Mouse (Mus musculus) MEL (cell line): ENCODE measurements around the gene Atp1a2. TPM values are rescaled to one million over a fixed set of nuclear protein-coding genes. Genes with fewer than 3 reads are reported as not detected.

Experiments used
- DNase-seq: peaks from one replicate; pipeline ENCODE4 v3.0.0; 2011; ENCODE audit warnings: low read depth, low spot score
- H3K27ac ChIP-seq: 2 replicates; pipeline ENCODE4 v1.5.1; 2012; ENCODE audit warnings: low read depth, mild to moderate bottlenecking, control low read depth, low read length, moderate library complexity; ENCODE audit not compliant: control insufficient read depth
- H3K27me3 ChIP-seq, 2 experiments: fragments of 150-350 bp in 1 of 2; sonication (generic) in 1 of 2; 2 replicates each; pipeline ENCODE4 v1.6.1; 2012; ENCODE audit warnings: low read length in 2 of 2, mild to moderate bottlenecking in 2 of 2, improper control_type of control experiment in 1 of 2, moderate library complexity in 1 of 2; ENCODE audit not compliant: insufficient read depth in 2 of 2, control insufficient read depth in 1 of 2
- H3K36me3 ChIP-seq, 2 experiments: 2 replicates each; pipeline ENCODE4 v1.6.1; 2012 to 2014; ENCODE audit warnings: low read length in 2 of 2, improper control_type of control experiment in 1 of 2, inconsistent platforms in 1 of 2, mild to moderate bottlenecking in 1 of 2; ENCODE audit not compliant: insufficient read depth in 2 of 2, control insufficient read depth in 1 of 2
- H3K4me1 ChIP-seq, 2 experiments: fragments of 150-350 bp in 1 of 2; sonication (generic) in 1 of 2; 2 replicates each; pipeline ENCODE4 v1.6.1; 2012; ENCODE audit warnings: low read length in 2 of 2, improper control_type of control experiment in 1 of 2, mild to moderate bottlenecking in 1 of 2; ENCODE audit not compliant: insufficient read depth in 2 of 2, control insufficient read depth in 1 of 2
- H3K4me3 ChIP-seq, 2 experiments: fragments of 150-350 bp in 1 of 2; sonication (generic) in 1 of 2; 2 replicates each; pipeline ENCODE4 v1.5.1; 2012; ENCODE audit warnings: low read depth in 2 of 2, low read length in 2 of 2, mild to moderate bottlenecking in 2 of 2, moderate library complexity in 2 of 2, control low read depth in 1 of 2, improper control_type of control experiment in 1 of 2; ENCODE audit not compliant: control insufficient read depth in 1 of 2, insufficient read depth in 1 of 2
- H3K79me2 ChIP-seq: 2 replicates; pipeline ENCODE4 v1.6.1; 2012; ENCODE audit warnings: mild to moderate bottlenecking, low read length, moderate library complexity; ENCODE audit not compliant: control insufficient read depth, poor library complexity, insufficient read depth
- H3K9ac ChIP-seq: 2 replicates; pipeline ENCODE4 v1.6.1; 2012; ENCODE audit warnings: low read depth, mild to moderate bottlenecking, control low read depth, low read length, moderate library complexity; ENCODE audit not compliant: control insufficient read depth, poor library complexity, severe bottlenecking
- H3K9me3 ChIP-seq: fragments of 150-350 bp; sonication (generic); replicated peaks from 2 replicates; pipeline ENCODE4 v1.6.1; 2012; ENCODE audit warnings: mild to moderate bottlenecking, low read length, improper control_type of control experiment, moderate library complexity; ENCODE audit not compliant: insufficient read depth
- CHD1 ChIP-seq: IDR thresholded peaks from 2 replicates; pipeline ENCODE4 v1.6.1; 2012; ENCODE audit warnings: low read depth, mild to moderate bottlenecking, inconsistent platforms, low read length, improper control_type of control experiment
- CTCF ChIP-seq, 3 experiments: IDR thresholded peaks in 2 of 3; conservative IDR thresholded peaks in 1 of 3; 2 replicates each; pipeline ENCODE4 v1.5.1; 2011 to 2012; ENCODE audit warnings: low read length in 3 of 3, low read depth in 2 of 3, mild to moderate bottlenecking in 2 of 3, improper control_type of control experiment in 1 of 3, inconsistent platforms in 1 of 3, mixed read lengths in 1 of 3, moderate library complexity in 1 of 3; ENCODE audit not compliant: control insufficient read depth in 1 of 3, insufficient read depth in 1 of 3, poor library complexity in 1 of 3, severe bottlenecking in 1 of 3
- ELF1 ChIP-seq: IDR thresholded peaks from 2 replicates; pipeline ENCODE4 v1.6.1; 2014; ENCODE audit warnings: low read depth, mild to moderate bottlenecking, inconsistent platforms, low read length, improper control_type of control experiment, moderate library complexity
- ETS1 ChIP-seq: IDR thresholded peaks from 2 replicates; pipeline ENCODE4 v1.6.1; 2012; ENCODE audit warnings: low read depth, mild to moderate bottlenecking, inconsistent platforms, low read length, improper control_type of control experiment, moderate library complexity
- GATA1 ChIP-seq: IDR thresholded peaks from 2 replicates; pipeline ENCODE4 v1.6.1; 2011; ENCODE audit warnings: low read depth, low read length, improper control_type of control experiment
- HCFC1 ChIP-seq: IDR thresholded peaks from 2 replicates; pipeline ENCODE4 v1.6.1; 2012; ENCODE audit warnings: low read depth, mild to moderate bottlenecking, inconsistent platforms, low read length, improper control_type of control experiment, moderate library complexity
- JUND ChIP-seq: IDR thresholded peaks from 2 replicates; pipeline ENCODE4 v1.6.1; 2011; ENCODE audit warnings: low read depth, mild to moderate bottlenecking, improper control_type of control experiment, low read length
- KAT2A ChIP-seq: conservative IDR thresholded peaks from 2 replicates; pipeline ENCODE4 v1.6.1; 2012; ENCODE audit warnings: low read depth, low read length, improper control_type of control experiment, inconsistent platforms
- MAX ChIP-seq: IDR thresholded peaks from 2 replicates; pipeline ENCODE4 v1.6.1; 2011; ENCODE audit warnings: low read length, improper control_type of control experiment
- MXI1 ChIP-seq: IDR thresholded peaks from 2 replicates; pipeline ENCODE4 v1.6.1; 2011; ENCODE audit warnings: mild to moderate bottlenecking, low read depth, low read length, improper control_type of control experiment
- MYC ChIP-seq: IDR thresholded peaks from 2 replicates; pipeline ENCODE4 v1.6.1; 2011; ENCODE audit warnings: low read depth, mild to moderate bottlenecking, low read length, improper control_type of control experiment, moderate library complexity
- NELFE ChIP-seq: IDR thresholded peaks from 2 replicates; pipeline ENCODE4 v1.6.1; 2011; ENCODE audit warnings: low read depth, low read length, improper control_type of control experiment
- NRF1 ChIP-seq: IDR thresholded peaks from 2 replicates; pipeline ENCODE4 v1.6.1; 2014; ENCODE audit warnings: low read depth, mild to moderate bottlenecking, inconsistent platforms, low read length, improper control_type of control experiment, moderate library complexity; ENCODE audit not compliant: poor library complexity, insufficient read depth, severe bottlenecking
- POLR2A ChIP-seq, 2 experiments: IDR thresholded peaks; 2 replicates each; pipeline ENCODE4 v1.6.1; 2011 to 2012; ENCODE audit warnings: low read length in 2 of 2, mild to moderate bottlenecking in 2 of 2, control low read depth in 1 of 2, improper control_type of control experiment in 1 of 2, low read depth in 1 of 2, moderate library complexity in 1 of 2; ENCODE audit not compliant: control insufficient read depth in 1 of 2, insufficient read depth in 1 of 2, poor library complexity in 1 of 2
- POLR2AphosphoS2 ChIP-seq: IDR thresholded peaks from 2 replicates; pipeline ENCODE4 v1.6.1; 2011; ENCODE audit warnings: low read length, improper control_type of control experiment
- POLR2AphosphoS5 ChIP-seq: IDR thresholded peaks from 2 replicates; pipeline ENCODE4 v1.6.1; 2012; ENCODE audit warnings: low read depth, borderline replicate concordance, mild to moderate bottlenecking, inconsistent platforms, low read length, moderate library complexity, mixed read lengths
- RAD21 ChIP-seq: IDR thresholded peaks from 2 replicates; pipeline ENCODE4 v1.6.1; 2011; ENCODE audit warnings: mild to moderate bottlenecking, low read depth, low read length, improper control_type of control experiment
- RCOR1 ChIP-seq: IDR thresholded peaks from 2 replicates; pipeline ENCODE4 v1.6.1; 2012; ENCODE audit warnings: low read depth, mild to moderate bottlenecking, inconsistent platforms, low read length, improper control_type of control experiment
- SIN3A ChIP-seq: IDR thresholded peaks from 2 replicates; pipeline ENCODE4 v1.6.1; 2012; ENCODE audit warnings: low read length, improper control_type of control experiment, inconsistent platforms
- SMC3 ChIP-seq: IDR thresholded peaks from 2 replicates; pipeline ENCODE4 v1.6.1; 2011; ENCODE audit warnings: low read depth, low read length, improper control_type of control experiment
- TAL1 ChIP-seq: IDR thresholded peaks from 2 replicates; pipeline ENCODE4 v1.6.1; 2012; ENCODE audit warnings: mild to moderate bottlenecking, inconsistent platforms, low read length, moderate library complexity, mixed read lengths
- USF2 ChIP-seq, 2 experiments: IDR thresholded peaks; 2 replicates each; pipeline ENCODE4 v1.6.1; 2011 to 2012; ENCODE audit warnings: improper control_type of control experiment in 2 of 2, low read length in 2 of 2, borderline replicate concordance in 1 of 2, inconsistent platforms in 1 of 2, low read depth in 1 of 2, mild to moderate bottlenecking in 1 of 2; ENCODE audit not compliant: insufficient read depth in 1 of 2
- ZKSCAN1 ChIP-seq: IDR thresholded peaks from 2 replicates; pipeline ENCODE4 v1.6.1; 2012; ENCODE audit warnings: low read depth, mild to moderate bottlenecking, inconsistent platforms, low read length, improper control_type of control experiment, moderate library complexity
- ZMIZ1 ChIP-seq: IDR thresholded peaks from 2 replicates; pipeline ENCODE4 v1.6.1; 2012; ENCODE audit warnings: low read depth, mild to moderate bottlenecking, inconsistent platforms, low read length, improper control_type of control experiment, moderate library complexity
- polyA plus RNA-seq, 2 experiments: library from polyadenylated mRNA; stranded (reverse) in 1 of 2; unstranded in 1 of 2; fragments of >175 nt in 1 of 2; fragments of >200 nt in 1 of 2; gene quantifications; 2 replicates each; pipeline versions ENCODE4 v1.2.1 to v1.2.4; 2012; ENCODE audit warnings: low replicate concordance in 2 of 2, low read depth in 1 of 2; ENCODE audit not compliant: insufficient read length in 2 of 2, insufficient read depth in 1 of 2, missing spikeins in 1 of 2
- total RNA-seq: library from RNA; depleted of rRNA; stranded (reverse); fragments of 300-350 nt; gene quantifications from 2 replicates; pipeline ENCODE4 v1.2.3, GENCODE M21; 2012

The Atp1a2 gene
- total and polyA plus RNA-seq, 3 experiments: 0.04 TPM; not detected in 2

GRCm38 (mm10) chr1:172317431-172317830, 19.6 kb upstream of the Atp1a2 start:
- no peak overlapping the region for H3K9ac ChIP-seq
- TF ChIP-seq CHD1 (no peak), CTCF (IDR thresholded peaks at IDR 0.05 in 2 of 3, conservative IDR thresholded peaks at IDR 0.05 in 1 of 3; ENCODE audit: control insufficient read depth in 1 of 3, insufficient read depth in 1 of 3, low read depth in 2 of 3, low read length in 3 of 3, poor library complexity in 1 of 3, severe bottlenecking in 1 of 3) (no peak), MYC (no peak), HCFC1 (no peak), GATA1 (no peak), ZKSCAN1 (no peak), SMC3 (no peak), ZMIZ1 (no peak), RAD21 (no peak), MXI1 (no peak), KAT2A (no peak), MAX (no peak)
- TF ChIP-seq, all 39 proteins: peak for 0

GRCm38 (mm10) chr1:172314911-172315310, 17.0 kb upstream of the Atp1a2 start:
- 0 out of 4 replicates have a peak, but pooled peaks cover 0 to 3% of the 10 kb centered on the region in 2 experiments for H3K36me3 ChIP-seq
- no peak for TF ChIP-seq ZMIZ1
- TF ChIP-seq ELF1: no peak
- no peak for TF ChIP-seq RCOR1
- no peak for TF ChIP-seq TAL1
- TF ChIP-seq HCFC1: no peak
- TF ChIP-seq SIN3A: no peak
- no peak for TF ChIP-seq GATA1
- TF ChIP-seq ETS1: no peak
- TF ChIP-seq USF2 (IDR thresholded peaks at IDR 0.05; ENCODE audit: borderline replicate concordance in 1 of 2, insufficient read depth in 1 of 2, low read depth in 1 of 2, low read length in 2 of 2): no peak
- no peak for TF ChIP-seq MAX
- TF ChIP-seq NRF1: no peak
- no peak for TF ChIP-seq JUND
- no peak for TF ChIP-seq NELFE
- TF ChIP-seq POLR2AphosphoS5: no peak
- TF ChIP-seq CTCF (IDR thresholded peaks at IDR 0.05 in 2 of 3, conservative IDR thresholded peaks at IDR 0.05 in 1 of 3; ENCODE audit: control insufficient read depth in 1 of 3, insufficient read depth in 1 of 3, low read depth in 2 of 3, low read length in 3 of 3, poor library complexity in 1 of 3, severe bottlenecking in 1 of 3): no peak
- no peak for TF ChIP-seq POLR2A (IDR thresholded peaks at IDR 0.05; ENCODE audit: control insufficient read depth in 1 of 2, insufficient read depth in 1 of 2, low read depth in 1 of 2, low read length in 2 of 2, poor library complexity in 1 of 2)
- TF ChIP-seq POLR2AphosphoS2: no peak
- TF ChIP-seq, all 39 proteins: peak for 0
- Histone ChIP-seq H3K79me2 (peaks cover 20% of the 10 kb centered on the region), H3K4me1 (peaks cover 2 to 6% of the 10 kb centered on the region in 2 experiments; a peak in 3 of 4 replicates), H3K9me3 (no peaks in the 10 kb centered on the region), H3K27ac (no peak overlapping the region), H3K9ac (no peak overlapping the region), H3K4me3 (no peak overlapping the region), H3K27me3 (no peaks in the 10 kb centered on the region)
- DNase-seq: no peak

More at GRCm38 (mm10) chr1:172317431-172317830, 19.6 kb upstream of the Atp1a2 start:
- H3K36me3 ChIP-seq: no peaks in the 10 kb centered on the region; a peak in 1 of 4 replicates
- no peak overlapping the region for H3K4me3 ChIP-seq
- H3K27me3 ChIP-seq: no peaks in the 10 kb centered on the region
- H3K27ac ChIP-seq: no peak overlapping the region
- peaks cover 0 to 6% of the 10 kb centered on the region in 2 experiments; a peak in 1 of 4 replicates for H3K4me1 ChIP-seq
- no peaks in the 10 kb centered on the region for H3K9me3 ChIP-seq
- H3K79me2 ChIP-seq: peaks cover 18% of the 10 kb centered on the region
- no peak for DNase-seq
